ENCODE assay signal across 9 mouse cellular contexts in the genomic region with DNA sequence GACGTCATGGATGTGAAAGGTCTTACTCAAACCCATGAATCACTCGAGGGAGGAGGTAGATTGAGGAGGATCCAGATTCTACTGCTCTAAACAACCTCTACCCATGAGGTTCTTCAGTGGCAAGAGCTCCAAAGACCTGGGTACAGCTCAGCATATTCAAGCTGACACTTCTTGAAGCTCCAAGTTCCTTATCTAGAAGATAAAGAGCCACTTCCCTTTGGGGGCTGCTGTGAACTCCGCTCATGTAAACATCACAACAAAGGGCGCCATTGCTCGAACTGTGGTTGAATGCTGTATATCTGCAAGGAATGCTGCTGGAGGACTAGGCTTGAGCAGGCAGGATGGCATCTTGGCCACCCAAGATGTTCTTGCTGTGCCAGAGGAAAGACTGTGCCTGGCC. TPM values are rescaled to one million over a fixed set of nuclear protein-coding genes. Genes with fewer than 3 reads are reported as not detected.
"Had no signal": no experiment of that assay in that cellular context is flagged by ENCODE, and none has a peak within 500 bp of the region (broad histone marks: within the 10 kb centered on the region; RNA-seq: fewer than 3 reads in every experiment).

No protein-coding gene starts in this region.

- DNase-seq: lung, adult 18-20 months; lung, embryonic 14.5 days; lung, postnatal 14 days; lung, postnatal 36 days; midbrain, embryonic 14.5 days; right cerebral cortex, postnatal 14 days; thymus, postnatal 14 days; thymus, postnatal 36 days had no signal

RNA-seq across cellular contexts. Expression of a gene that starts 15.6 kb away (rescaled TPM):
- total RNA-seq: megakaryocyte-erythroid progenitor cell, adult 5-6 weeks had no signal

RNA-seq across cellular contexts. Expression of a gene that starts 25.4 kb away (rescaled TPM):
- total RNA-seq: megakaryocyte-erythroid progenitor cell, adult 5-6 weeks had no signal
